Mouse (Mus musculus): Measurements from ENCODE around the gene Naa80. TPM values are rescaled to one million over a fixed set of nuclear protein-coding genes. Genes with fewer than 3 reads are reported as not detected.

The Naa80 gene
- polyA plus RNA-seq, 1 experiment from 2014 or later = 11.1 TPM

DNA sequence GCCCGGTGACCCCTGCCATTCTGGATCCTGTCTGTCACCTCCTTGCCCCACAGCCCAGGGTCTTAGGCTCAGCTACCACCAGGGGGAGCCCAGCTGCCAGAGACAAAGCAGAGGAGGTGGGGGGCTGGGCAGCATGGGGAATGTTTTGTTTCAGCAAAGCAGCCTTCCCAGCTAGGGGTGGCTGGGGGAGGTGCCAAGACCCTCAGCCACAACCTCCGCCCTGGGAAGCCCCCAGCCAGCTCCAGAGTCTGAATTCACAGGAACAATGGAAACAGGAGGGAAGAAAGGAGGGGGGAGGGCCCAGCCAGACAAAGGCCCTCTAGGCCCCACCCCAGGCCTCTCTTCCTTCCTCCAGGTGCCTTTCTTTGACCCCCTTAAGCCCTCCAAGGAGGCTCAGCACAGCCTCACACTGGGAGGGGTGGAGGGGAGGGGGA, 48.2 kb downstream of the Naa80 start:
- H3K27me3 ChIP-seq (ENCODE audit: control insufficient read depth, insufficient read depth, low read length) = no peaks in the 10 kb centered on the region

DNA sequence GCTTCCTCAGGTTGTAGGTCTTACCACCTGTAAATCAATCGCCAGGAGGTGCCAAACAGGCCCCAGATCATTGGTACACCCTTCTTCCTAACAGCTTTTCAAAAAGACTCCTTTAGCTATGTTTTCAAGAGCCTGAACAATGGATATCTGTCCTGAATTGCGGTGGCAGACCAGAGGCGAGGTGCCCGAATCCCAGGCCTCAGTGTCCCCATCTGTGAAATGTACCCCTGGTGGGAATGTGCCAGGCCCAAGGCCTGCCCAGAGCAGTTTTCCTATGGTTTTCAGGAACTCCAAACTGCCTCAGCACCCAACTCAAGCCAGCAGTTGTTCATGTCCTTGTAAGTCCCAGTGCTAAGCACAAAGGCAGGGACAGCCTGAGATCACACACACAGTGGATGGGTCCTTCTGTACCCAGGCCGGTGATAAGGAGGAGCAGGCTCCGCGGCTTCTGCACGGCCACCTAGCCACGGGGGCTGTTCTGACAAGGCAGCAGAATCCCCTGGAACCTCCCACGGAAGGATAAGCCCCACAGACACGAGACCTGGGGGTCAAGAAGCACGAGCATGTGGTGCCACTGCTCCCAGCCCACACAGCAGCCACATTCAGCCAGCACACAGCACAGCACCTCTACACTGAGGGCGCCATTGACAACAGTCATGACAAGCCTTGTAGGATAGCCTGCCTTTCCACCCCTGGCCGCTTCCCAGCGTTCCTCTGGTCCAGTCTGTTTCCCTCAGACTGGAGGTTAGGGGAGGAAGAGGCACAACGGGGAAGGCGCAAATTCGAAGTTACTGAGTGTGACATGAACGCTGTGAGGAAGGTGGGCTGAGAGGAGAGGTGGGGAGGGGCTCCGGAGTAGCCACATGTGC, 48.9 kb downstream of the Naa80 start:
- ATAC-seq (ENCODE audit: low FRiP score) = no peak
- Histone ChIP-seq H3K36me3 (ENCODE audit: control insufficient read depth, insufficient read depth, low read length) (no peaks in the 10 kb centered on the region; the same call in none of the 2 replicates), H3K4me2 (peak overlapping the region; percentile 97), H3K9me3 (ENCODE audit: control insufficient read depth, low read length) (no peaks in the 10 kb centered on the region), H3K4me3 (ENCODE audit: low read depth, low read length) (peak overlapping the region; percentile 9; the same call in 1 of the 2 replicates), H3K27me3 (ENCODE audit: control insufficient read depth, insufficient read depth, low read length) (no peaks in the 10 kb centered on the region), H3K9ac (ENCODE audit: low read length) (peak overlapping the region; percentile 74), H3K4me1 (ENCODE audit: control insufficient read depth, insufficient read depth, low read length) (peaks cover 72% of the 10 kb centered on the region), H3K27ac (ENCODE audit: low read depth, low read length) (peak overlapping the region; percentile 100)
- DNase-seq (ENCODE audit: low spot score, missing footprints) = peak; percentile 93
- 16% methylated on average over 20 of the region's 20 CpGs for WGBS

More for the DNA sequence above, 48.2 kb downstream of the Naa80 start:
- 0 out of 2 replicates have a peak overlapping the region, but pooled peaks have one; percentile 13 for H3K4me3 ChIP-seq (ENCODE audit: low read depth, low read length)
- H3K4me2 ChIP-seq = peak overlapping the region; percentile 97
- no peaks in the 10 kb centered on the region; the same call in none of the 2 replicates for H3K36me3 ChIP-seq (ENCODE audit: control insufficient read depth, insufficient read depth, low read length)
- peak overlapping the region; percentile 100 for H3K27ac ChIP-seq (ENCODE audit: low read depth, low read length)
- H3K4me1 ChIP-seq (ENCODE audit: control insufficient read depth, insufficient read depth, low read length) = peaks cover 65% of the 10 kb centered on the region
- H3K9me3 ChIP-seq (ENCODE audit: control insufficient read depth, low read length) = no peaks in the 10 kb centered on the region
- DNase-seq (ENCODE audit: low spot score, missing footprints) = peak; percentile 99
- WGBS = 0% methylated on average over 2 of the region's 2 CpGs
- ATAC-seq (ENCODE audit: low FRiP score) = peak; percentile 86
- H3K9ac ChIP-seq (ENCODE audit: low read length) = peak overlapping the region; percentile 74

DNA sequence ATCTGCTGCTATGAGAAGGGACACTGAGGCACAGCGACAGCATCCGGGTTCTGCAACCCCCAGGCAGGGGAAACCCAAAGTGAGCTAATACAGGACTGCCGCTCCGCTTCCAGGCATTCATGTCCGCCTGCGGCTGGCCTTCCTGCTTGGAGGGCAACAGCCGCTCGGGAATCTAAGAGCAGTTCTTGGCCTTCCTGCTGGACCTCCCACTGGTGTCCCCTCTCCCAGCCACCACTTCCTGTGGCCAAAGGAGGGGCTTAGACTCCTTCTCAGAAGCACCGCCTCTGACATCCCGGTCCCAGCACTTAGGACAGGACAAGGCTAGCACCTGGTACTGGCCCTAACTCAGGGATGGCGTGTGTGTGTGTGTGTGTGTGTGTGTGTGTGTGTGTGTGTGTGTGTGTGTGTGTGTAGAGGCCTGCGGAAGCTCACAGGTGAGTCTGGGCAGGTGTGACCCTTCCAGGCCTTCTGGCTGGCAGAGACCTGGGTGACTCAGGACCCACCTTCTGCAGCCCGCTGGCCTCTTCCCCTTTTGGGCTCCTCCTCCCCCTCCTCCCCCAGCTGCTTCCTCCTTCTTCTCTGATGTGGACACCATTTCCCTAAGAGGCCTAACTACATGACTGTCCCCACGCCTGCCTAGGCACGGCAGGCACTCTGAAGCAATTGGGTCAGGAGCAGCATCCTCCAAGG, 50.2 kb downstream of the Naa80 start:
- Histone ChIP-seq H3K4me1 (ENCODE audit: control insufficient read depth, insufficient read depth, low read length) (peaks cover 78% of the 10 kb centered on the region), H3K27me3 (ENCODE audit: control insufficient read depth, insufficient read depth, low read length) (no peaks in the 10 kb centered on the region), H3K27ac (ENCODE audit: low read depth, low read length) (peak overlapping the region; percentile 100), H3K9ac (ENCODE audit: low read length) (peak overlapping the region; percentile 85), H3K4me2 (peak overlapping the region; percentile 97), H3K36me3 (ENCODE audit: control insufficient read depth, insufficient read depth, low read length) (no peaks in the 10 kb centered on the region; the same call in none of the 2 replicates), H3K4me3 (ENCODE audit: low read depth, low read length) (peak overlapping the region; percentile 4; the same call in 1 of the 2 replicates), H3K9me3 (ENCODE audit: control insufficient read depth, low read length) (no peaks in the 10 kb centered on the region)
- ATAC-seq (ENCODE audit: low FRiP score) = no peak
- DNase-seq (ENCODE audit: low spot score, missing footprints) = peak; percentile 86
- 30% methylated on average over 15 of the region's 15 CpGs for WGBS

DNA sequence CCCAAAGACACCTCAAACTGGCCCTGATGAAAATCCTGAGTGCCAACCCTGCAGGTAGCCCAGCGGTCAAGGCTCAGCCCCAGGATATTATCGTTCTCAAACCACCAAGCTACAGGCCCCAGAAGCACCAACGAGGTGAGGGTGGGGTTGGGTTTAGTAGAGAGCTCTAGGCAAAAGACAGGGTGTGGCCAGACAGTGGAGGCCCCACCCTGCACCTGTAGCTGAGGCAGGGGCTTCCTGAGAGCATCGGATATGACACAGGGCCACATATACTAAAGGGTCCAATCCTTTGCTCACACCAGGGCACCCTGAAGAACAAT, 50.7 kb downstream of the Naa80 start:
- DNase-seq (ENCODE audit: low spot score, missing footprints) (peak; percentile 81), ATAC-seq (ENCODE audit: low FRiP score) (no peak)
- no peaks in the 10 kb centered on the region for H3K9me3 ChIP-seq (ENCODE audit: control insufficient read depth, low read length)
- WGBS = 27% methylated on average over 4 of the region's 4 CpGs
- peak overlapping the region; percentile 100 for H3K27ac ChIP-seq (ENCODE audit: low read depth, low read length)
- peak overlapping the region; percentile 85 for H3K9ac ChIP-seq (ENCODE audit: low read length)
- peak overlapping the region; percentile 28; the same call in 1 of the 2 replicates for H3K4me3 ChIP-seq (ENCODE audit: low read depth, low read length)
- peaks cover 78% of the 10 kb centered on the region for H3K4me1 ChIP-seq (ENCODE audit: control insufficient read depth, insufficient read depth, low read length)
- no peaks in the 10 kb centered on the region for H3K27me3 ChIP-seq (ENCODE audit: control insufficient read depth, insufficient read depth, low read length)
- H3K36me3 ChIP-seq (ENCODE audit: control insufficient read depth, insufficient read depth, low read length) = no peaks in the 10 kb centered on the region; the same call in none of the 2 replicates
- H3K4me2 ChIP-seq = peak overlapping the region; percentile 97

DNA sequence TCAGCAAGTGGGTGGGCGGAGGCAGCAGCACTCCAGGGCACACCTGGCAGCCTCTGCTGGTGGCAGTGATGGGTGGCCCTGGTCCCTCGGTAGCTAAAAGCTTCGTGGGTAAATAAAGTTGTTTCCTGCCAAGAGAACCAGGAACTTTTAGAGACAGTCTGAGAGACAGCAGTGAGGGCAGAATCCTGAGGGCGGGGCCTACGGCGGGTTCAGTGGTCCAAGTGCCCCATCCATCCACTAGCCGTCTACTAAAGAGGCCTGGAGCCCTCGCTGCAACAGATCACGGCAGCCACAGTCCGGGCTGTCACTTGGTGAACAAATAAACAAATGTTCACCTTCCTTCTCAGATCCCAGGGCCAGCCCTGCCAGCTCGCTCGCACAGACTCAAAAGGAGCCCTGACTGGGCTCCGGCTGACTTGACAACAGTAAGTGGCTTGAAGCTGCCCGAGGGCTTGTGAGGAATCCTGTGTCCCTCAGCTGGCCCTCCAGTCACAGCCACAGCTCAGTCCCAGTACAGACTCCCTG, 51.3 kb downstream of the Naa80 start:
- Histone ChIP-seq H3K27ac (ENCODE audit: low read depth, low read length) (peak overlapping the region; percentile 100), H3K36me3 (ENCODE audit: control insufficient read depth, insufficient read depth, low read length) (no peaks in the 10 kb centered on the region; the same call in none of the 2 replicates), H3K9ac (ENCODE audit: low read length) (peak overlapping the region; percentile 85), H3K4me1 (ENCODE audit: control insufficient read depth, insufficient read depth, low read length) (peaks cover 78% of the 10 kb centered on the region), H3K9me3 (ENCODE audit: control insufficient read depth, low read length) (no peaks in the 10 kb centered on the region), H3K4me2 (peak overlapping the region; percentile 97), H3K4me3 (ENCODE audit: low read depth, low read length) (peak overlapping the region; percentile 28), H3K27me3 (ENCODE audit: control insufficient read depth, insufficient read depth, low read length) (no peaks in the 10 kb centered on the region)
- WGBS = 7% methylated on average over 14 of the region's 14 CpGs
- ATAC-seq (ENCODE audit: low FRiP score) (peak; percentile 8; the same call in 1 of the 2 replicates), DNase-seq (ENCODE audit: low spot score, missing footprints) (no peak)

DNA sequence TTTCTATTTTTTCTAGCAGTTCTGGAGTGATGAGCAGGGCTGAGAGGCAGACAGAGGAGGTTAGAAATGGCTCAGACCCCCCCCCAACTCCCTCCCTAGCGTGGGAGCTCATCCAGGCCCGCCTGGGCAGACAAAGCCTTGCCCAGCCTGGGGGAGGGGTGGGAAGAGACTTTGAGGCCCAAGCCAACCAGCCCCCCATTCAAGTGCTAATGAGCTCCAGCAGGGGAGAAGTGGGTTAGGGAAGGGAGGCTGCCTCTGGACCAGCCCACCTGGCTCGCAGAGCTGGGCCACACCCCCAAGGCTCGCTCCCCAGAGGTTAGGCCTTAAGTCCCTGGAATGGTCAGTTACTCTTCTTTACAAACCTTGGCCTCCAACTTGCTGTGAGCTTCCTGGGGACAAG, 51.9 kb downstream of the Naa80 start:
- H3K9me3 ChIP-seq (ENCODE audit: control insufficient read depth, low read length) = no peaks in the 10 kb centered on the region
- H3K36me3 ChIP-seq (ENCODE audit: control insufficient read depth, insufficient read depth, low read length) = no peaks in the 10 kb centered on the region; the same call in 1 of the 2 replicates
- H3K9ac ChIP-seq (ENCODE audit: low read length) = peak overlapping the region; percentile 85
- WGBS = 1% methylated on average over 4 of the region's 4 CpGs
- ATAC-seq (ENCODE audit: low FRiP score) (peak; percentile 61), DNase-seq (ENCODE audit: low spot score, missing footprints) (peak; percentile 98)
- peak overlapping the region; percentile 100 for H3K27ac ChIP-seq (ENCODE audit: low read depth, low read length)
- peaks cover 76% of the 10 kb centered on the region for H3K4me1 ChIP-seq (ENCODE audit: control insufficient read depth, insufficient read depth, low read length)
- H3K4me2 ChIP-seq = peak overlapping the region; percentile 97
- H3K27me3 ChIP-seq (ENCODE audit: control insufficient read depth, insufficient read depth, low read length) = no peaks in the 10 kb centered on the region
- peak overlapping the region; percentile 28 for H3K4me3 ChIP-seq (ENCODE audit: low read depth, low read length)

DNA sequence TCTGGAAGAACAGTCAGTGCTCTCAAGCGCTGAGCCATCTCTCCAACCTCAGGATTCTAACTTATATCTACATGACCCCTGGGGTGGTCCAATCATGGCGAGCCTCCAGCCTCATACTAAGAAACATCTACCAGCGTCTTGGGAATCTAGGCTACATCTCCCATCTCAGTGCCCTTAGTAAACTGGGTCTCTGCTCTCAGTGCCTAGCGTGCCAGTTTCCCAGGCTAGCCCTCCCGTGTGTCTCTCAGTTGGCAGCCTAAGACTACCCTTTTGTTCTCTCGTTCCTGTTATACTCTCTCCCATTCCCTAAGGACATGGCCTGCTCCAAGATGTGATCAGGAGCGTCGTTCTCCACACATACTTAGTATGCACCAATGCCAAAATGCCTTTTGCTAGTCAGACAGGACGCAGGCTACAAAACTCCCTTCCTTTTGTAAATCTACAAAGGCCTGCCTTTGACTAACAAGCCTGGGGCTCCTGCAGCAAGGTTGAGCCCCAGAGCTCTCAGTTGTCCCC, 52.7 kb downstream of the Naa80 start:
- DNase-seq (ENCODE audit: low spot score, missing footprints) = peak; percentile 91
- WGBS = 30% methylated on average over 9 of the region's 9 CpGs
- Histone ChIP-seq H3K4me1 (ENCODE audit: control insufficient read depth, insufficient read depth, low read length) (peaks cover 76% of the 10 kb centered on the region), H3K4me2 (peak overlapping the region; percentile 97), H3K9ac (ENCODE audit: low read length) (peak overlapping the region; percentile 85), H3K9me3 (ENCODE audit: control insufficient read depth, low read length) (no peaks in the 10 kb centered on the region), H3K36me3 (ENCODE audit: control insufficient read depth, insufficient read depth, low read length) (no peaks in the 10 kb centered on the region; the same call in 1 of the 2 replicates), H3K27ac (ENCODE audit: low read depth, low read length) (peak overlapping the region; percentile 100), H3K4me3 (ENCODE audit: low read depth, low read length) (peak overlapping the region; percentile 67), H3K27me3 (ENCODE audit: control insufficient read depth, insufficient read depth, low read length) (no peaks in the 10 kb centered on the region)
- no peak for ATAC-seq (ENCODE audit: low FRiP score)

DNA sequence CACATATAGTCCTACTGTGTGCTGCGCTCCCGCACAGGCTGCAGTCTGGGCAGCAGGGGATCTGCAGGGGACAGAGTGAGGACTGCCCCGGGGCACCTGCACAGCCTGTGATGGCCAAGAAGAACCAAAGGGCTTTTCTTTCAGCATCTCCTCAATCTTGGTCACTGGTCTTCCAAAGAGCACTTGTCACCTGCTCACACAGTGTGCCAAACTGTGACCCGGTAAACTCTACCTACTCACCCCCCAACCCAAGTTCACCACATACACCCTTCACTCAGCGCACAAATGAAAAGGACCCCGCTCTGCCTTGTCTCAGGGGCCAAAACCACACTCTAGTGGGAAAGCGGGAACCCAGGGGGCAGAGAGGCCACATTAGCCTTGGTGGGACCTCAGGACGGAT, 53.2 kb downstream of the Naa80 start:
- H3K9ac ChIP-seq (ENCODE audit: low read length) = peak overlapping the region; percentile 85
- peak overlapping the region; percentile 97 for H3K4me2 ChIP-seq
- 63% methylated on average over 8 of the region's 8 CpGs for WGBS
- H3K4me1 ChIP-seq (ENCODE audit: control insufficient read depth, insufficient read depth, low read length) = peaks cover 74% of the 10 kb centered on the region
- no peaks in the 10 kb centered on the region; the same call in 1 of the 2 replicates for H3K36me3 ChIP-seq (ENCODE audit: control insufficient read depth, insufficient read depth, low read length)
- no peaks in the 10 kb centered on the region for H3K27me3 ChIP-seq (ENCODE audit: control insufficient read depth, insufficient read depth, low read length)
- H3K27ac ChIP-seq (ENCODE audit: low read depth, low read length) = peak overlapping the region; percentile 100
- no peak for DNase-seq (ENCODE audit: low spot score, missing footprints)
- peak overlapping the region; percentile 67 for H3K4me3 ChIP-seq (ENCODE audit: low read depth, low read length)
- no peaks in the 10 kb centered on the region for H3K9me3 ChIP-seq (ENCODE audit: control insufficient read depth, low read length)
- ATAC-seq (ENCODE audit: low FRiP score) = no peak
